Mouse (Mus musculus) limb, embryonic 14.5 days (tissue): ENCODE results near the gene Sds. TPM values are rescaled to one million over a fixed set of nuclear protein-coding genes. Genes with fewer than 3 reads are reported as not detected.

Experiments used
- ATAC-seq: fragments of 200-750 bp; cut with Nextera tagmentation; 2 replicates; pipeline ENCODE4 v1.8.0; 2017; ENCODE audit warnings: low read depth, moderate number of reproducible peaks, moderate TSS enrichment; ENCODE audit not compliant: low FRiP score
- DNase-seq: peaks from one replicate; pipeline ENCODE4 v3.0.0-alpha.2; 2015; ENCODE audit warnings: low spot score
- H3K27ac ChIP-seq: fragments of 300-500 bp; sonication (generic); replicated peaks from 2 replicates; pipeline ENCODE4 v1.5.1; 2014; ENCODE audit warnings: low read depth, mild to moderate bottlenecking, low read length, moderate library complexity, mixed read lengths
- H3K27me3 ChIP-seq: fragments of 300-500 bp; sonication (generic); 2 replicates; pipeline ENCODE4 v1.6.1; 2014; ENCODE audit warnings: low read length, mixed read lengths; ENCODE audit not compliant: control insufficient read depth, insufficient read depth
- H3K36me3 ChIP-seq: fragments of 300-500 bp; sonication (generic); 2 replicates; pipeline ENCODE4 v1.6.1; 2014; ENCODE audit warnings: mild to moderate bottlenecking, low read length, moderate library complexity, mixed read lengths; ENCODE audit not compliant: control insufficient read depth, insufficient read depth
- H3K4me1 ChIP-seq: fragments of 300-500 bp; sonication (generic); 2 replicates; pipeline ENCODE4 v1.6.1; 2014; ENCODE audit warnings: antibody characterized with exemption, low read length, mixed read lengths; ENCODE audit not compliant: control insufficient read depth, insufficient read depth
- H3K4me2 ChIP-seq: fragments of 300-500 bp; sonication (generic); replicated peaks from 2 replicates; pipeline ENCODE4 v1.6.1; 2014; ENCODE audit warnings: low read depth, mild to moderate bottlenecking, low read length, moderate library complexity; ENCODE audit not compliant: severe bottlenecking
- H3K4me3 ChIP-seq: fragments of 300-500 bp; sonication (generic); replicated peaks from 2 replicates; pipeline ENCODE4 v1.5.1; 2014; ENCODE audit warnings: low read length
- H3K9ac ChIP-seq: fragments of 300-500 bp; sonication (generic); 2 replicates; pipeline ENCODE4 v1.6.1; 2014; ENCODE audit warnings: mild to moderate bottlenecking, low read depth, low read length, moderate library complexity; ENCODE audit not compliant: severe bottlenecking
- H3K9me3 ChIP-seq: fragments of 300-500 bp; sonication (generic); 2 replicates; pipeline ENCODE4 v1.6.1; 2016; ENCODE audit warnings: low read length; ENCODE audit not compliant: control insufficient read depth
- POLR2A ChIP-seq: fragments of 200-500 bp; IDR thresholded peaks from 2 replicates; pipeline ENCODE4 v1.8.0; 2012; ENCODE audit warnings: inconsistent platforms, mild to moderate bottlenecking, moderate library complexity, borderline replicate concordance; ENCODE audit not compliant: insufficient read depth, insufficient read length; ENCODE audit errors: extremely low read depth
- WGBS: fragments of 180-500 bp; shearing (Covaris S2); extraction: QIAGEN DNeasy Blood & Tissue Kit; methylation state at CpG from one replicate; pipeline ENCODE4 v1.1.7; 2014; 5-methylcytosine and 5-hydroxymethylcytosine counted together
- polyA plus RNA-seq, 2 experiments: library from polyadenylated mRNA; depleted of rRNA in 1 of 2; stranded (reverse) in 1 of 2; unstranded in 1 of 2; fragments of >200 nt; fragmentation: Nextera tagmentation in 1 of 2; extraction: Ambion mirVana in 1 of 2; gene quantifications; 2 replicates each; pipeline versions ENCODE4 v1.2.1 to v1.2.3; 2012 to 2014

The Sds gene
- polyA plus RNA-seq, 2 experiments, result 0.10 TPM; not detected in 1

- H3K4me3 ChIP-seq, result no peak overlapping the region
- H3K9ac ChIP-seq, result no peak overlapping the region
- WGBS, result 79% methylated on average over 10 of the region's 10 CpGs
- H3K36me3 ChIP-seq, result no peaks in the 10 kb centered on the region
- no peak for TF ChIP-seq POLR2A
- H3K27me3 ChIP-seq, result peaks cover 6% of the 10 kb centered on the region; the same call in 1 of the 2 replicates
- H3K9me3 ChIP-seq, result 0 out of 2 replicates have a peak, but pooled peaks cover 1% of the 10 kb centered on the region
- ATAC-seq (no peak), DNase-seq (no peak)
- H3K4me1 ChIP-seq, result no peaks in the 10 kb centered on the region
- H3K4me2 ChIP-seq, result no peak overlapping the region
- H3K27ac ChIP-seq, result no peak overlapping the region
Observed at GRCm38 (mm10) chr5:120459133-120459532, 17.2 kb upstream of the Sds start.

- Histone ChIP-seq H3K4me3 (no peak overlapping the region), H3K27ac (no peak overlapping the region), H3K36me3 (no peaks in the 10 kb centered on the region), H3K27me3 (0 out of 2 replicates have a peak, but pooled peaks cover 3% of the 10 kb centered on the region), H3K9me3 (0 out of 2 replicates have a peak, but pooled peaks cover 5% of the 10 kb centered on the region), H3K4me2 (no peak overlapping the region), H3K9ac (no peak overlapping the region), H3K4me1 (no peaks in the 10 kb centered on the region)
- DNase-seq (no peak), ATAC-seq (no peak)
- no peak for TF ChIP-seq POLR2A
- WGBS, result 69% methylated on average over 14 of the region's 15 CpGs
Observed at GRCm38 (mm10) chr5:120461902-120462301, 14.4 kb upstream of the Sds start.

GRCm38 (mm10) chr5:120464321-120464720 lies 12.0 kb upstream of the Sds start:
- WGBS, result 82% methylated on average over 4 of the region's 4 CpGs
- no peak for DNase-seq

GRCm38 (mm10) chr5:120465062-120465461 lies 11.3 kb upstream of the Sds start:
- H3K27ac ChIP-seq, result no peak overlapping the region
- WGBS, result 35% methylated on average over 5 of the region's 5 CpGs
- no peak overlapping the region for H3K4me3 ChIP-seq
- 0 out of 2 replicates have a peak, but pooled peaks cover 3% of the 10 kb centered on the region for H3K27me3 ChIP-seq
- TF ChIP-seq POLR2A, result no peak
- 0 out of 2 replicates have a peak, but pooled peaks cover 5% of the 10 kb centered on the region for H3K9me3 ChIP-seq
- H3K36me3 ChIP-seq, result no peaks in the 10 kb centered on the region
- ATAC-seq, result no peak
- DNase-seq, result no peak
- no peak overlapping the region for H3K4me2 ChIP-seq
- no peak overlapping the region for H3K9ac ChIP-seq
- H3K4me1 ChIP-seq, result no peaks in the 10 kb centered on the region

More at GRCm38 (mm10) chr5:120464321-120464720, 12.0 kb upstream of the Sds start:
- ATAC-seq, result no peak
- 0 out of 2 replicates have a peak, but pooled peaks cover 5% of the 10 kb centered on the region for H3K9me3 ChIP-seq
- no peak overlapping the region for H3K27ac ChIP-seq
- H3K4me1 ChIP-seq, result no peaks in the 10 kb centered on the region
- no peak overlapping the region for H3K4me2 ChIP-seq
- H3K9ac ChIP-seq, result no peak overlapping the region
- H3K36me3 ChIP-seq, result no peaks in the 10 kb centered on the region
- no peak for TF ChIP-seq POLR2A
- no peak overlapping the region for H3K4me3 ChIP-seq
- H3K27me3 ChIP-seq, result 0 out of 2 replicates have a peak, but pooled peaks cover 3% of the 10 kb centered on the region

- 0 out of 2 replicates have a peak, but pooled peaks cover 5% of the 10 kb centered on the region for H3K9me3 ChIP-seq
- H3K4me2 ChIP-seq, result no peak overlapping the region
- TF ChIP-seq POLR2A, result no peak
- H3K36me3 ChIP-seq, result no peaks in the 10 kb centered on the region
- H3K4me3 ChIP-seq, result no peak overlapping the region
- 0 out of 2 replicates have a peak, but pooled peaks cover 3% of the 10 kb centered on the region for H3K27me3 ChIP-seq
- DNase-seq, result no peak
- 89% methylated on average over 6 of the region's 6 CpGs for WGBS
- no peak overlapping the region for H3K9ac ChIP-seq
- no peak for ATAC-seq
- H3K4me1 ChIP-seq, result no peaks in the 10 kb centered on the region
- H3K27ac ChIP-seq, result no peak overlapping the region
Observed at GRCm38 (mm10) chr5:120465860-120466259, 10.5 kb upstream of the Sds start.
